In genomic region chr7:68687140-68687611, GRCm38 (mm10) we compare ENCODE assay signal across 16 mouse cellular contexts.
DNase-seq lines count a peak whose midpoint lies in the region; ATAC-seq and TF ChIP-seq lines count a peak whose summit lies in the region.
"Had no signal": no experiment of that assay in that cellular context is flagged by ENCODE, and none has a peak within 500 bp of the region (broad histone marks: within the 10 kb centered on the region; RNA-seq: fewer than 3 reads in every experiment).

No protein-coding gene starts in this region.

- peaks cover 15% of the 10 kb centered on the region for H3K36me3 ChIP-seq in heart, adult 2 months (ENCODE audit: control insufficient read depth, insufficient read depth, low read length)
- no peaks in the 10 kb centered on the region for H3K36me3 ChIP-seq in limb, embryonic 13.5 days
- no peaks in the 10 kb centered on the region for H3K36me3 ChIP-seq in limb, embryonic 10.5 days
- H3K36me3 ChIP-seq in midbrain, embryonic 15.5 days (replicated peaks), result no peaks in the 10 kb centered on the region
- H3K36me3 ChIP-seq in midbrain, embryonic 11.5 days (ENCODE audit: control insufficient read depth, insufficient read depth, low read length), result no peaks in the 10 kb centered on the region
- H3K36me3 ChIP-seq in neural tube, embryonic 14.5 days (ENCODE audit: control insufficient read depth, insufficient read depth, low read length), result no peaks in the 10 kb centered on the region
- H3K36me3 ChIP-seq: heart, embryonic 13.5 days had no signal

- H3K4me2 ChIP-seq in limb, embryonic 13.5 days (replicated peaks), result no peak overlapping the region
- no peak overlapping the region for H3K4me2 ChIP-seq in midbrain, embryonic 15.5 days
- no peak overlapping the region for H3K4me2 ChIP-seq in midbrain, embryonic 11.5 days
- H3K4me2 ChIP-seq in neural tube, embryonic 14.5 days (ENCODE audit: low read depth, low read length), result no peak overlapping the region
- H3K4me2 ChIP-seq: heart, embryonic 13.5 days had no signal

- peaks cover 4% of the 10 kb centered on the region for H3K4me1 ChIP-seq in heart, adult 2 months (ENCODE audit: control insufficient read depth, insufficient read depth, low read length)
- peaks cover 5% of the 10 kb centered on the region; the same call in 1 of the 2 replicates for H3K4me1 ChIP-seq in limb, embryonic 13.5 days
- peaks cover 4% of the 10 kb centered on the region; the same call in 1 of the 2 replicates for H3K4me1 ChIP-seq in limb, embryonic 10.5 days
- H3K4me1 ChIP-seq in midbrain, embryonic 15.5 days, result peaks cover 11% of the 10 kb centered on the region; the same call in 1 of the 2 replicates
- H3K4me1 ChIP-seq in midbrain, embryonic 11.5 days (ENCODE audit: control insufficient read depth, insufficient read depth, low read length), result no peaks in the 10 kb centered on the region
- H3K4me1 ChIP-seq in neural tube, embryonic 14.5 days (ENCODE audit: control insufficient read depth, insufficient read depth, low read length), result peaks cover 10% of the 10 kb centered on the region

- intact Hi-C loops in heart, adult 2 months (cut with DNase I), result no loop called here
- intact Hi-C loops in heart, postnatal 36 days (cut with DNase I), result loop anchor here (5.0 kb wide), 1 partner anchor 60 kb away; the partner anchor contains the start of gene Arrdc4

- no peak for TF ChIP-seq EP300 in heart, adult 2 months (IDR thresholded peaks at IDR 0.05; ENCODE audit: insufficient read depth, low read depth, low read length)

- peak; percentile 40; the same call in 1 of the 2 replicates for ATAC-seq in limb, embryonic 13.5 days (ENCODE audit: low FRiP score, low read depth)
- ATAC-seq in midbrain, embryonic 15.5 days (replicated peaks), result peak; percentile 67
- no peak for ATAC-seq in midbrain, embryonic 11.5 days (ENCODE audit: low FRiP score)
- peak; percentile 72; the same call in 1 of the 2 replicates for ATAC-seq in neural tube, embryonic 14.5 days (ENCODE audit: low read depth)
- ATAC-seq: forebrain, postnatal 0 days had no signal

- no peaks in the 10 kb centered on the region for H3K79me2 ChIP-seq in heart, adult 2 months (replicated peaks; ENCODE audit: control insufficient read depth, insufficient read depth, low read length)

- no peaks in the 10 kb centered on the region for H3K27me3 ChIP-seq in heart, adult 2 months (ENCODE audit: control insufficient read depth, insufficient read depth, low read length)
- no peaks in the 10 kb centered on the region for H3K27me3 ChIP-seq in limb, embryonic 13.5 days
- H3K27me3 ChIP-seq in limb, embryonic 10.5 days (ENCODE audit: low read depth, poor library complexity, severe bottlenecking), result no peaks in the 10 kb centered on the region
- no peaks in the 10 kb centered on the region for H3K27me3 ChIP-seq in midbrain, embryonic 15.5 days (replicated peaks)
- H3K27me3 ChIP-seq in midbrain, embryonic 11.5 days (ENCODE audit: control insufficient read depth, insufficient read depth, low read length), result no peaks in the 10 kb centered on the region
- H3K27me3 ChIP-seq in neural tube, embryonic 14.5 days (ENCODE audit: control insufficient read depth, insufficient read depth, low read length), result no peaks in the 10 kb centered on the region
- H3K27me3 ChIP-seq: heart, embryonic 13.5 days had no signal

- no peak for DNase-seq in heart, adult 2 months
- DNase-seq in heart, postnatal 36 days, result no peak
- no peak for DNase-seq in limb, embryonic 10.5 days (ENCODE audit: low spot score)
- no peak for DNase-seq in midbrain, embryonic 11.5 days (ENCODE audit: low spot score, missing footprints)
- DNase-seq in spleen, postnatal 10 days (ENCODE audit: low spot score in 2 of 2), result no peak
- DNase-seq: B cell, adult 2 months; cerebellum, adult 8-10 months; forebrain, postnatal 0 days; gastrocnemius, postnatal 14 days; thymus, adult 18-20 months had no signal

- no peak overlapping the region for H3K4me3 ChIP-seq in heart, adult 2 months
- H3K4me3 ChIP-seq in limb, embryonic 13.5 days, result no peak overlapping the region
- H3K4me3 ChIP-seq in limb, embryonic 10.5 days, result no peak overlapping the region
- no peak overlapping the region for H3K4me3 ChIP-seq in midbrain, embryonic 15.5 days
- H3K4me3 ChIP-seq in midbrain, embryonic 11.5 days (ENCODE audit: low read depth, low read length), result no peak overlapping the region
- no peak overlapping the region for H3K4me3 ChIP-seq in neural tube, embryonic 14.5 days (ENCODE audit: low read depth, low read length)
- H3K4me3 ChIP-seq: heart, embryonic 13.5 days; left cerebral cortex, adult 2 months had no signal

- H3K9me3 ChIP-seq in limb, embryonic 13.5 days, result no peaks in the 10 kb centered on the region
- H3K9me3 ChIP-seq in limb, embryonic 10.5 days (replicated peaks), result no peaks in the 10 kb centered on the region
- H3K9me3 ChIP-seq in midbrain, embryonic 15.5 days, result no peaks in the 10 kb centered on the region
- no peaks in the 10 kb centered on the region for H3K9me3 ChIP-seq in midbrain, embryonic 11.5 days (ENCODE audit: control insufficient read depth, low read length)
- no peaks in the 10 kb centered on the region for H3K9me3 ChIP-seq in neural tube, embryonic 14.5 days (ENCODE audit: control insufficient read depth, low read length)
- H3K9me3 ChIP-seq: heart, embryonic 13.5 days had no signal

- TF ChIP-seq CTCF in heart, adult 2 months (IDR thresholded peaks at IDR 0.05), result no peak

- TF ChIP-seq POLR2A in heart, adult 2 months (IDR thresholded peaks at IDR 0.05; ENCODE audit: insufficient read depth, low read depth, low read length), result no peak

- 38% methylated on average over 4 of the region's 4 CpGs for WGBS in heart, adult 2 months
- 48% methylated on average over 4 of the region's 4 CpGs for WGBS in limb, embryonic 13.5 days
- WGBS in limb, embryonic 10.5 days, result 83% methylated on average over 4 of the region's 4 CpGs
- WGBS in midbrain, embryonic 15.5 days, result 30% methylated on average over 4 of the region's 4 CpGs
- WGBS in midbrain, embryonic 11.5 days, result 63% methylated on average over 4 of the region's 4 CpGs
- WGBS in neural tube, embryonic 14.5 days, result 24% methylated on average over 4 of the region's 4 CpGs

- H3K9ac ChIP-seq in heart, adult 2 months (ENCODE audit: low read depth, low read length), result no peak overlapping the region
- H3K9ac ChIP-seq in limb, embryonic 13.5 days, result no peak overlapping the region
- H3K9ac ChIP-seq in midbrain, embryonic 15.5 days, result no peak overlapping the region
- no peak overlapping the region for H3K9ac ChIP-seq in midbrain, embryonic 11.5 days (ENCODE audit: low read length)
- H3K9ac ChIP-seq in neural tube, embryonic 14.5 days (replicated peaks; ENCODE audit: low read depth, low read length), result no peak overlapping the region
- H3K9ac ChIP-seq: forebrain, postnatal 0 days; heart, embryonic 13.5 days; liver, embryonic 14.5 days had no signal

- H3K27ac ChIP-seq in heart, adult 2 months, result peak overlapping the region; percentile 52
- no peak overlapping the region for H3K27ac ChIP-seq in limb, embryonic 13.5 days
- no peak overlapping the region for H3K27ac ChIP-seq in limb, embryonic 10.5 days
- H3K27ac ChIP-seq in midbrain, embryonic 15.5 days, result peak overlapping the region; percentile 58; the same call in 1 of the 2 replicates
- H3K27ac ChIP-seq in midbrain, embryonic 11.5 days (ENCODE audit: low read depth, low read length), result no peak overlapping the region
- no peak overlapping the region for H3K27ac ChIP-seq in neural tube, embryonic 14.5 days (ENCODE audit: low read depth, low read length)
- H3K27ac ChIP-seq: heart, embryonic 13.5 days; left cerebral cortex, adult 2 months; liver, embryonic 14.5 days had no signal

Comparison
In these comparisons a context has a peak if more than half of its experiments do, and no peak if none do; other contexts are left out.
1. H3K27ac ChIP-seq: peak in heart, adult 2 months (single experiment) and midbrain, embryonic 15.5 days (single experiment); none in limb, embryonic 13.5 days (single experiment), limb, embryonic 10.5 days (single experiment), midbrain, embryonic 11.5 days (single experiment) and neural tube, embryonic 14.5 days (single experiment).